Mouse (Mus musculus) midbrain, embryonic 12.5 days (tissue): ENCODE data around the gene Gm10570. TPM values are rescaled to one million over a fixed set of nuclear protein-coding genes. Genes with fewer than 3 reads are reported as not detected.

Experiments used
- ATAC-seq: fragments of 200-750 bp; cut with Nextera tagmentation; 2 replicates; pipeline ENCODE4 v1.8.0; 2017; ENCODE audit warnings: low read depth, moderate TSS enrichment, moderate library complexity; ENCODE audit not compliant: low FRiP score
- H3K27ac ChIP-seq: fragments of 300-500 bp; sonication (generic); replicated peaks from 2 replicates; pipeline ENCODE4 v1.5.1; 2016; ENCODE audit warnings: mild to moderate bottlenecking
- H3K27me3 ChIP-seq: fragments of 300-500 bp; sonication (generic); 2 replicates; pipeline ENCODE4 v1.6.1; 2016; ENCODE audit warnings: mild to moderate bottlenecking
- H3K36me3 ChIP-seq: fragments of 300-500 bp; sonication (generic); 2 replicates; pipeline ENCODE4 v1.6.1; 2016
- H3K4me1 ChIP-seq: fragments of 300-500 bp; sonication (generic); 2 replicates; pipeline ENCODE4 v1.6.1; 2016
- H3K4me2 ChIP-seq: fragments of 300-500 bp; sonication (generic); replicated peaks from 2 replicates; pipeline ENCODE4 v1.6.1; 2016; ENCODE audit warnings: mild to moderate bottlenecking, moderate library complexity
- H3K4me3 ChIP-seq: fragments of 300-500 bp; sonication (generic); 2 replicates; pipeline ENCODE4 v1.5.1; 2016; ENCODE audit warnings: mild to moderate bottlenecking
- H3K9ac ChIP-seq: fragments of 300-500 bp; sonication (generic); replicated peaks from 2 replicates; pipeline ENCODE4 v1.6.1; 2016; ENCODE audit warnings: mild to moderate bottlenecking, moderate library complexity
- H3K9me3 ChIP-seq: fragments of 300-500 bp; sonication (generic); 2 replicates; pipeline ENCODE4 v1.6.1; 2016; ENCODE audit warnings: mild to moderate bottlenecking
- WGBS: fragments of 180-500 bp; shearing (Covaris S2); methylation state at CpG from one replicate; pipeline ENCODE4 v1.1.7; 2016; 5-methylcytosine and 5-hydroxymethylcytosine counted together
- polyA plus RNA-seq: library from polyadenylated mRNA; unstranded; fragments of >200 nt; fragmentation: Nextera tagmentation; extraction: Ambion mirVana; gene quantifications from 2 replicates; pipeline ENCODE4 v1.2.1, GENCODE M21; 2016

Gm10570 gene
- polyA plus RNA-seq, 1 experiment from 2014 or later: not detected

DNA sequence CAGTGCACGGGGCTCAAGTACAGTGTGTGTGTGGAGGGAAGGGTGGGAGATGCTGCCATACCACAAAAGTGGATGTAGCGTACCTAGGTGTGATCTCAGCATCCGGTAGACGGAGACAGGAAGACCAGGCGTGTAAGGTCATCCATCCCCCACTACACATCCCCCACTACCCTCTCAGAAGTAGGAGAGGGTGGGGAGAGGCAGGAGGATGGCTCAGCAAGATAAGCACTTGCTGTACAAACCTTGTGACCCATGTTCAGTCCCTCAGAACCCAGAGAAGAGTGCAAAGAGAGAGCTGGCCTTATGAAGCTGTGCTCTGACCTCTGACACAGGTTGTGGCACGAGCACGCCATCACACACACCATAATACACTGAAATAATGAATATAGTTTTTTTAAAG lies 13.2 kb upstream of the Gm10570 start:
- Histone ChIP-seq H3K4me1 (no peaks in the 10 kb centered on the region), H3K36me3 (peaks cover 67% of the 10 kb centered on the region), H3K4me2 (no peak overlapping the region), H3K4me3 (no peak overlapping the region), H3K27me3 (no peaks in the 10 kb centered on the region), H3K27ac (no peak overlapping the region), H3K9ac (no peak overlapping the region), H3K9me3 (no peaks in the 10 kb centered on the region)
- ATAC-seq: no peak
- WGBS: 95% methylated on average over 7 of the region's 7 CpGs

DNA sequence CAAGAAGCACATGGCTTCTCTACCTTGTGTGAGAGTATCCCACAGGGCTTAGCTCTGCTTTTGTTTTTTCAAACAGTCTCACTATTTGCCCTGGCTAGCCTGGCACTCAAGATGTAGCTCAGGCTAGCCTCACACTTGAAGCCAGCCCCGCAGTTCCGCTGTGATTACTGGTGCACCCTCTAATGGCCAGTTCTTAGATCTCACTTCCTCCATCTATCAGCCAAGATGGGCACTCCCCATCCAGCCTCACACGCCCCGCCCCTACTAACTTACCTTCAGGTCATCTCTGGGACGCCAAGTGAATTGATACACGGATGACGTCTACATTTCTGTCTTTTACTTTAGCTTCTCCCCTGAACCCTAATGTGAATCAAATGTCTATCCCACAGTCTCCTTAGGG lies 11.1 kb upstream of the Gm10570 start:
- 87% methylated on average over 7 of the region's 7 CpGs for WGBS

DNA sequence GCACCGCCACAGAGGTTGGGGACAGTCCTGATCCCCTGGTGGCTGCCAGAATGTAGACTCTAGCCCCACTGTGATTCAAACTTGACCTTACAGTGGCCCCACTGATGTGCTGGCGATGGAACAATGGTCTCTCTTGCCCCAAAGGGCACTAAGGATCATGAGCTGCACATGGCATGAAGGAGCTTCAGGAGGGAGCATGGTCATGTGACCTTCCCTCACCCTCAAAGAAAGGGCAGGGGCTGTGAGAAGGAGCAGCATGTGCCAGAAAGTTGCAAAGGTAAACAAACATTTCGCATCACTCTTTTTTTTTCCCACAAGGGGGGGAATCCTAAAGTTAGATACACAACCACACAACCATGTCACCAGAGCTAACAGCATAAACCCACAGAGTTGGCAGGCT lies 9.6 kb upstream of the Gm10570 start:
- no peaks in the 10 kb centered on the region for H3K4me1 ChIP-seq
- no peak overlapping the region for H3K4me2 ChIP-seq
- 69% methylated on average over 3 of the region's 3 CpGs for WGBS
- H3K36me3 ChIP-seq: peaks cover 57% of the 10 kb centered on the region
- no peak for ATAC-seq
- no peak overlapping the region for H3K4me3 ChIP-seq
- no peak overlapping the region for H3K9ac ChIP-seq
- H3K27ac ChIP-seq: no peak overlapping the region
- no peaks in the 10 kb centered on the region for H3K27me3 ChIP-seq
- H3K9me3 ChIP-seq: no peaks in the 10 kb centered on the region

More for the DNA sequence above, 11.1 kb upstream of the Gm10570 start:
- ATAC-seq: no peak
- Histone ChIP-seq H3K4me2 (no peak overlapping the region), H3K27me3 (no peaks in the 10 kb centered on the region), H3K4me1 (no peaks in the 10 kb centered on the region), H3K36me3 (peaks cover 64% of the 10 kb centered on the region), H3K4me3 (no peak overlapping the region), H3K9ac (no peak overlapping the region), H3K27ac (no peak overlapping the region), H3K9me3 (no peaks in the 10 kb centered on the region)

DNA sequence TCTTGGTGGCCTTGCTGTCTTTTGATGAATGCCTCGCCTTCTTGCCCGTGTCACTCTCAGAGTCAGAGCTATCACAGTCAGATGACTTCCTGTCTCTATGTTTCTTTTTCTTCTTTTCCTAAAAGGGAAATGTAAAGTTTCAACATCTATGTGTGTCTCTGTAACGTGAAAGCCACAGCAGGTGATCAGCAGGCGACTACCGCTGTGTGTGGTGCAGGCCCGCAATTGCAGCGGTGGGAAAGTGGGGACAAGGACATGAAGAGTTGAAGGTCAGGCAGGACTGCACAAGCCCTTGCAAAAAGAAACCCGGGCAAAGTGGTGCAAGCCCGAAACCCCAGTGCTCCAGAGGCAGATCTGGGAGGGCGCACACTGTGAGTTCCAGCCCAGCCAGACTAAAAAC lies 8.2 kb upstream of the Gm10570 start:
- H3K27me3 ChIP-seq: 0 out of 2 replicates have a peak, but pooled peaks cover under 1% of the 10 kb centered on the region
- no peaks in the 10 kb centered on the region for H3K4me1 ChIP-seq
- H3K9ac ChIP-seq: no peak overlapping the region
- H3K36me3 ChIP-seq: peaks cover 45% of the 10 kb centered on the region
- no peak for ATAC-seq
- no peak overlapping the region for H3K4me2 ChIP-seq
- H3K4me3 ChIP-seq: no peak overlapping the region
- WGBS: 82% methylated on average over 10 of the region's 10 CpGs
- no peak overlapping the region for H3K27ac ChIP-seq
- no peaks in the 10 kb centered on the region for H3K9me3 ChIP-seq

DNA sequence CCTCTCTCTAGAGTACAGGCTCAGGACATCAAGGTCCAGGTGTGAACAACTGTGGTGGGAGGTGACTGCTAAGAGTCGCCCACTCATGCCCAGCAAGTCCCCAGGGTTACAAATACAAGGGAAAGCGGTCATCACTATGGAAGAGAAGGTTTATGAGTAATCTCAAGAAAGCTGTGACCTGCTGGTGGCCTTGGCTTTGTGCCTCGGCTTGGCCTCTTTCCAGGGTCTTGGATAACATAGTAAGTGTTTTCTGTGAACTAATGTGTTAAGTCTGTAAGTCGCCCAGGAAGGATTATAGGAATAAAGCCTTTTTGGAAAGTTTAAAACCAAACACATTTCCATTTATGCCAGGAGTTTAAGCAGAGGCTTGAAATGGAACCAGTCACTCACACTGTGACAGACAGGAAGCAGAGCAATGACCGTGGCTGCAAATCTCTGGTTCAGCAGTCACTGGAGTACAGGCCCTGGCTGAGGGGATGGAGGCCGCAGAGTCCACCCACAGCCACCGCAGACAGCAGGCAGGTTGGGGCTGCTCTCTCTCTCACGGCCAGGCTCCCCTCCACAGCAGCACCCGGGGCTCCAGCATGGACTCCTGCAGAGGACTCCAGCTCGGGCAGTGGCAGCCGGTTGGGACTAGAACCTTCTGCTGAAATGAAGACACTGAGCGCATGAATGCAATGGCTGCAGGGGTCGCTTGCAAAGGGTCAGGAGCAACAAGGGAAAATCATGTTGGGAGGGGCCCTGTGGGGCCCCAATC lies 7.5 kb upstream of the Gm10570 start:
- 79% methylated on average over 13 of the region's 13 CpGs for WGBS
- H3K27me3 ChIP-seq: 0 out of 2 replicates have a peak, but pooled peaks cover 8% of the 10 kb centered on the region
- H3K4me1 ChIP-seq: no peaks in the 10 kb centered on the region
- no peak overlapping the region for H3K4me2 ChIP-seq
- H3K27ac ChIP-seq: no peak overlapping the region
- peaks cover 43% of the 10 kb centered on the region for H3K36me3 ChIP-seq
- H3K9me3 ChIP-seq: no peaks in the 10 kb centered on the region
- no peak overlapping the region for H3K4me3 ChIP-seq
- no peak for ATAC-seq
- 0 out of 2 replicates have a peak overlapping the region, but pooled peaks have one; percentile 4 for H3K9ac ChIP-seq

DNA sequence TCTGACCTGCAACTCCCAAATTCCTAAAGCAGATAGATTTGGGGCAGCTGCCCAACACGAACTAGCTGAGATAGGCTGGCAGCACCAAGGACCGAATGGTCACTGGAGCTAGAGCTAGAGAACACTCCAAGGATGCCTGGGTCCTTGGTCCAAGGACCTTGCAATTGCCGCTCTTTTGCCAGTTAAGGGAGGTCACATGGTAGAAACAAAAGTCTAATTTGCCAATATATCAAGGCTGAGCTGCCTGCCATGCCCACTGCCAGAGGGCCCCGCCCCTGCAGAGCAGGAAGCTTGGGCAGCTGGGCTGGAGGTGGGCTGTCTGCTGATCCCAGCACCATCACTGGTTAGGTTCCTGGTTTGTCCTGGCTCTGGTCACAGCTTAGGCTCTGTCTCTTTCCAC lies 5.1 kb upstream of the Gm10570 start:
- Histone ChIP-seq H3K9ac (no peak overlapping the region), H3K36me3 (peaks cover 39% of the 10 kb centered on the region), H3K9me3 (no peaks in the 10 kb centered on the region), H3K27ac (no peak overlapping the region), H3K4me1 (peaks cover 9% of the 10 kb centered on the region; the same call in 1 of the 2 replicates), H3K4me2 (no peak overlapping the region), H3K4me3 (no peak overlapping the region), H3K27me3 (peaks cover 32% of the 10 kb centered on the region)
- no peak for ATAC-seq
- WGBS: 86% methylated on average over 4 of the region's 4 CpGs

DNA sequence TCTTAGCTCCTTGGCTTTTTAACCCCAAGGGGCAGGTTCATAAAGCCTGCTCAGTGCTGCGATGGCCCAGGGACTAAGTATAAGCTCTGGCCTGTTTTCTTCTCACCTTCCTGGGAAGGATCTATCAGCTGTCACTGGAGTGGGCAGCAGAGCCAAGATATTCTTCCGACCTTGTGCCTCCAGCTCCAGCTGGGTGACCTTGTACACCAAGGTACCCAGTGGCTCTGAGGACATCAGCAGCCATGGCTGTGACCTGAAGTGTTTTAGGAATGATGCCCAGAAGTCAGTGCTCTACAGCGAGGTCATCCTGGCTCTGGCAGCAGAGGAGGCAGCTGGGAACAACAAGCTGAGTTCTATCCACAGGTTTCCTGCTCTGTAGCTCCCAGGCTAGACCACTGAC lies 4.1 kb upstream of the Gm10570 start:
- Histone ChIP-seq H3K27ac (no peak overlapping the region), H3K4me2 (no peak overlapping the region), H3K36me3 (peaks cover 32% of the 10 kb centered on the region), H3K9me3 (no peaks in the 10 kb centered on the region), H3K4me3 (no peak overlapping the region), H3K27me3 (peaks cover 42% of the 10 kb centered on the region), H3K4me1 (peaks cover 18% of the 10 kb centered on the region; the same call in 1 of the 2 replicates), H3K9ac (no peak overlapping the region)
- 85% methylated on average over 3 of the region's 3 CpGs for WGBS
- ATAC-seq: no peak

DNA sequence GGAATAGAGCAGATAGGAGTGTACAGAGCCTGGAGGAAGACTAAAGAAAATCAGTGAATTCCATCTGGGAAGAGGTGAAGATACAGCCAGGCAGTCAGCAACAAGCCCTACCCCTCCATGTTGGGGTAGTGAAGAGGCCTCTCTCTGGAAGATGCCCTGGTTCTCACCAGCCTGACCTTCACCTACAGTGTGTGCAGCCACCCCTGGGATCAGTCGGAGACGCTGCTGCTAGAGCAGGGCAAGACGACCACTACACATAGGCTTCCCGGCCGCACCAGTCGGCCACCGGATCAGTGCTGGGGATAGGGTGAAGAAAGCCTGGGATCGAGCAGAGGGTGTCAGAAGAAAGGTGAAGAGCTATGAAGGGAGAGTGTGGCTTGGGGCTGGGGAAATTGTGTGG lies 780 bp upstream of the Gm10570 start:
- H3K9me3 ChIP-seq: no peaks in the 10 kb centered on the region
- peak overlapping the region; percentile 93 for H3K4me2 ChIP-seq
- H3K36me3 ChIP-seq: 0 out of 2 replicates have a peak, but pooled peaks cover 4% of the 10 kb centered on the region
- H3K4me3 ChIP-seq: peak overlapping the region; percentile 50
- H3K27ac ChIP-seq: no peak overlapping the region
- 49% methylated on average over 8 of the region's 8 CpGs for WGBS
- H3K9ac ChIP-seq: no peak overlapping the region; the same call in 1 of the 2 replicates
- peaks cover 22% of the 10 kb centered on the region; the same call in 1 of the 2 replicates for H3K4me1 ChIP-seq
- peaks cover 63% of the 10 kb centered on the region for H3K27me3 ChIP-seq
- no peak for ATAC-seq

DNA sequence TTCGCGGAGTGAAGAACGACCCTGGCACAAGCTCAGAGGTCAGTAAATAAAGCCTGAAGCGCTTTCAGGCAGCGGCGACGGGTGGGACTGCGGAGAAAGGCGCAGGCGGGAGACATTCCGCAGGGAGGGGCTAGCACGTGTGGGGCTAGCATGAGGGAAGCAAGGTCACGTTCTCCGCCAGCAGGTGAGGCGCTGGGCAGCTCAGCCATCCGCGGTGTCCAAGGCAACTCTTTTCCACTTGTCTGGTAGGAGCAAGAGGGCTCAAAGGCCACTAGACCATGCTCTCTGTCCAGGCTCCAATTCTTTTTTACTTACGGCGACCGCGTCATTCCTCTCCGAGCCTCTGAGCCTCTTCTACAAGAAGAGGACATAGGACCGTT lies 633 bp downstream of the Gm10570 start:
- Histone ChIP-seq H3K27me3 (peaks cover 65% of the 10 kb centered on the region), H3K4me3 (peak overlapping the region; percentile 50), H3K27ac (no peak overlapping the region), H3K9me3 (no peaks in the 10 kb centered on the region), H3K36me3 (0 out of 2 replicates have a peak, but pooled peaks cover 3% of the 10 kb centered on the region), H3K4me1 (peaks cover 22% of the 10 kb centered on the region; the same call in 1 of the 2 replicates), H3K4me2 (peak overlapping the region; percentile 93), H3K9ac (peak overlapping the region; percentile 63)
- ATAC-seq: peak; percentile 38; the same call in 1 of the 2 replicates
- WGBS: under 1% methylated on average over 23 of the region's 23 CpGs

DNA sequence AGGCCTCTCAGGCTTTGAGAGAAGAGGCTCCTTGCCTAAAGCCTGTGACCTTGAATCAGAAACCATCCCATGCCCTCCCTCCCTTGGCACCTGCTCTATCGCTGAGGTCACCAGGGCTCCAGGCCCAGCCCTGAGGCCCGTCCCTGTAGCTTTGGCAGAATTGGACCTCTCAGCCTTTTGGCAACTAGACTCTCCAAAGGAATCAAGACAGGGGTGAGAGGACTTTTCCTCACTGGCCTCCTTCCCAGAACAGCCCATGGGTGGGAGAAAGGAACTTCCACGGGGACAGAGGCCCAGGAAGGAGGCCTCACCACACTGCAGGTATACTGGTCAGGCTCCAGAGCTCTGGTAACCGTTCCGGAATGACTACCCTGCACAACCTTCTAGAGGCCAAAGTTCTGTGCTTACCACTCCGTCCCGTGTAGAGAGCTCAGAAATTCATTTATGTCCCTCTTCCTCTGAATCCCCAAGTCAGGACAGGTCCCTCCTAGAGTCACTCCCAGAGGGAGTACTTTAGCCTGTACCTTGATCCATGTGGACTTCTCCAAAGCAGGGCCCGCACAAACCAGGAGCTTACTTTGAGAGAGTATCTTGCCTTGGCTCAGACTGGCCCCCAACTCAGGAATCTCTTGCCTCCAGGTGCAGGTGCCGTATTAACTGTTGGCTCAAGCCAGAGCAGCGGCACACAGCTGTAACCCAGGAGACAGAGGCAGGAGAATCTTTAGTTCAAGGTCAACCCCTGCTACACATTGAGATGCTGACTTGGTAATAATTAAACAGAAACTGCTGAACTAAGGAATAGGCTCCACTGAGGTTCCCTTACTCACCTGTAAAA lies 1.5 kb downstream of the Gm10570 start:
- Histone ChIP-seq H3K27ac (no peak overlapping the region), H3K9me3 (no peaks in the 10 kb centered on the region), H3K4me2 (peak overlapping the region; percentile 93), H3K4me3 (peak overlapping the region; percentile 50; the same call in 1 of the 2 replicates), H3K36me3 (no peaks in the 10 kb centered on the region), H3K27me3 (peaks cover 71% of the 10 kb centered on the region), H3K9ac (no peak overlapping the region), H3K4me1 (peaks cover 22% of the 10 kb centered on the region; the same call in 1 of the 2 replicates)
- 81% methylated on average over 10 of the region's 10 CpGs for WGBS
- ATAC-seq: no peak

DNA sequence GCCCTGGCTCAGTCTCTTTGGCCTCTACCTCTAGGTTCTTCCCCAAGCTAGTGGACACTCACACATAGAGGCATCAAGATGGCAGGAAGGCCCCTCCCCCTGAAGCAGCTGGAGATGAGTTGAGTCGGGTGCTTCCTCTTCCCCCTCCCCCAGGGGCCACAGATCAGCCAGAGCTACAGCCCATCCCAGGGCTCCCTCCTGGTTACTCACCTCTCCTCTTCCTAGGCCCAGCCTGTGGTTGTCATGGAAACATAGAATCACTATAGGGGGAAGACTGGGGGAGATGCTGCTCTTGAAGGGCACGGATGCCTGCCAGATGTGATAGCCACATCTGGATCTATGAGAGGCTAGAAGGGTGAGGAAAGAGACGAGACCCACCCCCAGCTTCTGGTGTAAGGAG lies 3.7 kb downstream of the Gm10570 start:
- H3K36me3 ChIP-seq: no peaks in the 10 kb centered on the region
- H3K9me3 ChIP-seq: no peaks in the 10 kb centered on the region
- H3K9ac ChIP-seq: no peak overlapping the region
- 19% methylated on average over 3 of the region's 3 CpGs for WGBS
- H3K4me3 ChIP-seq: no peak overlapping the region
- H3K4me2 ChIP-seq: no peak overlapping the region
- no peak overlapping the region for H3K27ac ChIP-seq
- peaks cover 57% of the 10 kb centered on the region for H3K27me3 ChIP-seq
- ATAC-seq: no peak
- H3K4me1 ChIP-seq: peaks cover 22% of the 10 kb centered on the region; the same call in 1 of the 2 replicates
